Mouse (Mus musculus) right cerebral cortex, postnatal 36 days (tissue): Measurements from ENCODE around the gene Meaf6.

Experiments used
- DNase-seq, 2 experiments: peaks; one replicate each; pipeline ENCODE4 v3.0.0; 2022; ENCODE audit warnings: low spot score in 2 of 2, mixed read lengths in 1 of 2

The Meaf6 gene

DNA sequence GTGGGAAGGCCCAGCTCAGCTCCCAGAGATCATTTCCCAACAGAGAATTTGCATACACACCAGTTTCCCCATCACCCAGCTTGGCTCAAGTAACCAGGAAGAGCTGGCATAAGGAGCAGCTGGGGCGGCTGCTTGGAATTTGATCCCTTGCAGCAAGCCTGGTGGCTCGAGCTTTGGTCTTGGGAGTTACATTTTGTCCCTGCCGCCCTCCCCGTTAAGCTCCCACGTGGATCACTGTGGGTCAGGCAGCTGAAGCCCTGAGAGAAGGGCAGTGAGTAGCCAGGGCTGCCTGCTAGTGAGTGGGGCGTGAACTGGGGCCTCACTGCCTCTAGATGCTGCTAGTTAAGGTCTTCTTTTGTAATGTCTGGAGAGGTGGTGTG lies 30.8 kb downstream of the Meaf6 start:
- DNase-seq: no peak

DNA sequence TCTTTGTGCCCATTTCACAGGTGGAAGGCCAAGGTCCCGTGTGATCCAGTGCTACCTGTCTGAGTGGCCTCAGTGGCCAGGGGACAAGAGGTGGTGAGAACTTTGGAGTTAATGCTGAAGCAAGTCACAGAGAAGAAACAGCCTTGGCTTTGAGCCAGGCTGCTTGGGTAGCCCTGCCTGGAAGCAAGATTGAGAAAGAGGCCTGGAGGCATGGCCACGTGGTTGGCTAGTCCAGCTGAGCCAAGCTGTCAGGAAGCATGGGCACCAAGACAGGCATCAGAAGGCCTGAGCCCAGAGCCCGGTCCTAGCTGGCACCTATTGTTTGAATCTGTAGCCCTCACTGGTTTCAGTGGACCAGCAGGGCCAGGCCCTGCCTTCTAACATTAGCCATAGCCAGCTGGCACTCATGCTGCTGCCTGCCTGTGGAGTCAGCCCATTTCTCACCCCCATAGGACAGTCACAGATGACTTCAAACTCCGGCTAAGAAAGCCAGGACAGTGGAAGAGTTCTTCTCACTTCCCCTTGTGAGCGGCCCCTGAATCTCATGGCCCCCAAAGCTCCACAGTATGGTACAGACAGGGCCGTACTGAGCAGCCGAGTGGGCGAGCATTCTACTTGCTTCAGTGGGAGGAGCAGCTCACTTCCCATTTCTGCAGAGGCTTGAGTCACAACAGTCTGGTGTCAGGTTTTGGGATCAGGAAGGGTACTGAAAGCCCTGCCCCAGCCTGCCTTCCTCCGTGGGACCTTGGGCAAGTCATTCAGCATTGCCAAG lies 31.3 kb downstream of the Meaf6 start:
- DNase-seq: peak; percentile 55 to 69

DNA sequence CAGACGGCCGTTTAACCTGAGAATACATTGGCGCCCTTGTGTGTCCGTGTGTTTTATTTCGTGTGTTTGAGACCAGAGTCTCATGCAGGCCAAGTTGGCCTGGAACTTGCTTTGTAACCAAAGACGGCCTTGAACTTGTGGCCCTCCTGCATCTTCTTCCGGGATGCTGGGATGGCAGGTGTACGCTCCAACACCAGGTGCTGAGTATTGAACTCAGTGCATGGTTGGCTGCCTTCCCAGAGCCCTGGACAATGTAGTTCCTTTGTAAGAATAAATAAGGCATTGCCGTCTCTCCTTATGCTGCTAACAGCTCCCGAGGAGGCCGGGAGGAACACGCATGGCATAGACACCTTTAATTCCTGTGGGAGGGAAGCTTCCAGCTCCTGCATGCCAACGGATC lies 32.0 kb downstream of the Meaf6 start:
- DNase-seq: no peak

DNA sequence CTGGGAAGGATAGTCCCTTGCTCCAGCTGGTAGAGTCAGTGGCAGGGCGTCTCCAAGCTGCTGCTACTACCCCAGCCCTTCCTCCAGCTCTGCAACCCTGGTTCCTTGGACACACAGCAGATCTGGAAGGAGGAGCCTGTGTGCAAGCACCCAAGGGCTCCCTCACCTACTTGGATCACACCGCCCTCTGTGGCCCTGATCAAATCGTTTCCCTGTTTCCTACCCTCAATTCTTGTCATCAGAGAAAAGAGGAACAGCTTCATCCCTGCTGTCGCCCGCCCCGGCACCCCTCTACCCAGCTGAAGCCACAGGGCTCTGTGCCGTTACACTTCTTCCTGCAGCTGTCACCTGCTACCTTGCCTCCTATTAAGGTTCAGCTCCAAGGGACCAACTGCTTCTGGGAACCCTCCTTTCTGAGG lies 33.0 kb downstream of the Meaf6 start:
- DNase-seq: no peak

DNA sequence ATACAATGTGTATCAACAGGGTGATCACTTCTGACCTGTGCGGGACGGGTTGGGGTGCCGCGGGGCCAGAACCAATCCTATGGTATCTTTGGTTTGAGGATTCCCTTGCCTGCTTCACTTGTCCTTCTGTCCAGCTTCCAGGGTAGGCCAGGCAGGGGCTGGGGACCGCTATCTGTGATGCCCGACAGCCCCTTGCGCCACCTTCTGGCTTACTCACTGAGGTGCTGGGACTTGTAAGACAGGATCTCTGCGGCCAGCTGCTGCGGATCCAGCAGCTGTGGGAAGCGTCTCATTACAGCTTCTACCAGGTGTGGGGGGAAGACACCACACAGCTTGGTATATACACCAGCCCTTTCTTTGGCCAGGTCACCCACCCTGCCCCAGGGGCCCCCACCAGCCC lies 34.1 kb downstream of the Meaf6 start:
- DNase-seq: no peak

DNA sequence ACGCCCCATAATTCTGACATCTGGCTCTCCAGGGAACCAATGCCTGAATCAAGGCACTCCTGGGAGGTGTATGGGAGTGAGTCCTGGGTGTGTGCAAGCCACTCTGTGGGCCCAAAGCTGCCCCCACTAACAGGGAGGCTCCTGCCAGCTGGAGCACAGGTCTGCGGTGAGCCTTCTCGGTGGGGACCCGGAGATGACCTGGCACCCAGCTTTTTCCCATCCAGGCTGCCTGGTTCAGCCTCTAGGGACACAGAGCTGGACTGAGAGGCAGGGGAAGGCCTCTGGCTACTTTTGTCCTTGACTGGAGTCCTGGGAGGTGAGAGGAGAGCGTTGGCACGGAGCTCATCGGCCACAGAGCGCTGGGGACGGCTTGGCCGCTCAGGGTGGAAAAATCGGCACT lies 34.8 kb downstream of the Meaf6 start:
- DNase-seq: no peak

DNA sequence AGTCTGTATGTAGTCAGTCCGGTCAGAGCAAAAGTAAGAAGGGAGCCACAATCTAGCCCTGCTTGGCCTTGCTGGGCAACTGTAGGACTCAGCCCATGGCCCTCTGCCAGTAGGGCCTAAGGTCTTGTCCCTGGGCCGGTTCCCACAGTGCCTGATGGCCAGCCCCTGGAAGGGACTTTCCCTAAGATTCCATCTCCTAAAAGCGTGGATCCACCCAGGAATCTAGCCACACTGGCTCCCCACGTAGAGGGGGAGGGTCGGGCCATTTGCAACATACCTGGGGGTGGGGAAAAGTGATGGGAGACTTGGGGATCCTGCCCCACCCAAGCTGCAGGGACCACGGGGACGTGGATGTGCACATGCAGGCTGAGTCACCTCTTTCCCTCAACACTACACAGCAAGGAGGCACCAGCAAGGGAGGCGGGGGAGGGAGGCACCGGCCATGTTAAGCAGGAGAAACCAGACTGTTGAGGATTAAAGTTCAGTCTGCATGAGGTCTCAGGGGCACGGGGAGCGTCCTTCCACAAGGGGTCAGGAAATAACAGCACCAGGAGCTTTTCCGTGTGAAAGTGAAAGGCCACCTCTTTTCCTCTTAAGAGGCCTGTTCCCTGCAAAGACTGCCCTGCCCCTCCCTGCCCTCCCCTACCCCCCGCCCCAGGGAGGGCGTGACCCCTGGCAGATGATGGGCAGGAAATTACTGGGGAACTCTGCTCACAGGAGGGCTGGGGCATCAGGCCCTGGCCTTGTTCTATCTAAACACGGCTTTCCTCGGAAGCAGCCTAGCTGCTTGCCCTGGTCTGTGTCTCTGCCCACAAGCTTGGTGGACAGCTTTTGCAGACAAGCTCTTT lies 37.7 kb downstream of the Meaf6 start:
- DNase-seq: no peak

DNA sequence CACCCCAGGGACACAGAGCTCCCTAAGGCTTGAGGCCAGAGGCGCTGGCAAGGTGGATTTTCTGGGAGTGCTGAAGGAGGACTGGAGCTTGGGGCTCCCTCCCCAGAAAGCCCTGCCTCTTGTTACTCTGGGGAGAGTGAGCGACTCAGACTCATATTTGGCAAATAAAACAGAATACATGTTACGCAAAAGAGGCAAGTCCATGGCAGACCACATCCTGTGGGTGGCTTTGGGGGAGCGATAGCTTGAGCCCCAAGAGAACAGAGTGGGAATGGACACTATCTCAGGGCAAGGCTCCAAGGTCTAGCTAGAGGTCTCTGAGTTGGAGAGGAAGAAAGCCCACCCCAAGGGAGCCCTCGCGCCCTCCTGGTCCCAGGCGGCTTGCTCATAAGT lies 38.3 kb downstream of the Meaf6 start:
- no peak for DNase-seq

DNA sequence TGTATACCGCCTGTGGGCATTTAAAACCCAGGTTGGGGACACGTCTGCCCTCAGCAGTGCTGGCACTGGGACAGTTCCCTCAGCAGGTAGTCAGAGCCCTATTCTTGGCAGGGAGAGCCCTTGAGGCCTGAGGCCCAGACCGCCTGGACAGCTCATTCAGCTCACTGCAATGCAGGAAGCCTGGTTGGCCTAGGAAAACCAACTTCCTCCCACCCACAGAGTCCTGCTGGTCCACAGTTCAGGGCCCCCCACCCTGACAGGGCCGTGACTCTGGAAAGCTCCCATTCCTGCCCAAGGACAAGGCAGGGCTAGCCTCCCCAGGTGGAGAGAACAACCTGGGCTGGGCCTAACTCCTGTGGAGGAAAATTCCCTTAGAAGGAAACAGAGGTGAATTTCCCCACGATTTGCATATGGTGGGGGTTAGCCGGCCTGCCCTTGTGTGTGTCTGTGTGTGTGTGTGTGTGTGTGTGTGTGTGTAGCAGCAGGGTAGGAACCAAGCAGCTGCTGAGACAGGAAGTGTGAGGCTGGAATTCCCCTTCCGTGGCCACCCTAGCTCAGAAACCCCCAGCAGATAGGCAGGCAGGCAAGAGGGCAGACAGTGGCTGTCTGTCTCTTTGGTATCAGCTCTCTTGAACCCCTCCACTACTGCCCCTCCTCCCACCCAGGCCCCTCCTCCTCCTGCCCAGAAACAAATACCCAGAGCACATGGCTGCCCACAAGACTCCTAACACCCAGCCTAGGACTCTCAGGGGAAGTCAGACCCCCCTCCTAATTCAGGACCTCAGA lies 39.7 kb downstream of the Meaf6 start:
- no peak for DNase-seq

DNA sequence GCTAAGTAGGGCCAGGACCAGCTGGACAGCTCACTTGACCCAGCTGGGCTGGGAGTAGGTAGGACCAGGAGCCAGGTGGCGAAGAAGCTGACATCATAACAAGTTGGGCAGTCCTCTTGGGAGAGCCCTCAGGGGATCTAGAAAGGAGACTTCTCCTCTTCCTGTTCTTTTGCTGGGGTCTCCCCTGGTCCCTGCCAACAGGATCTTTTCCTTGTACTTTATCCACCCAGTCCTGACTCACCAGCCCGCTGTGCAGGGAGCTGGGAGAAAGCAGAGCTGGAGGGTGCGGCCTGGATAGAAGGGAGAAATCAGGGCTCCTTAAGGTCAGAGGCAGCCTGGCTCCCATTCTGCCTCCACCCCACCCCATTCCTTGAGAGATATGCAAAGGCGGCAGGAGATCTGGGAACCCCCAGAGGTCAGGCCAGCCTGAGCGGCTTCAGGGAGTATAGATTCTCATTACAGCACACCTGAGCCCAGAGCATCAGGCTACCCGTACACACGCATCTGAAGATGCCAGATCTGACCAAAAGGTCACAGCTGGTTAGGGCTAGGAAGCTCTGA lies 40.5 kb downstream of the Meaf6 start:
- DNase-seq: no peak

DNA sequence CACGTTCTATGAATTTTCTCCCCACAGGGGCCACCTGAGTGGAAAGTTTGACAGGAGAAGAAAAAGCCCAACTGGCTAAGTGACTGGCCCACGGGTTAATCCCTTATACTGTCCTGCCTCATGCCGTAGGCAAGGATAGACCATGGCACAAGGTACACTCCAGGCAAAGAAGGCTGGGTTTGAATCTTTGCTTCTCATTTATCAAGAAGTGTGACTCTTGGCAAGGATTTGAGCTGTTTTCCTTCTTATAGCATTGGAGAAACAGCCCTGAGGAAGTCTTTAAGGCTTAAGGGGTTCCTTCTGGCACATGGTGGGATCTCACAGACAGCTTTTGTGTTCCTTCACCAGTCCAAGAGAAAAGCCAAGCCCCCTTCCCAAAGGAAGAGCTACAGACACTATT lies 41.3 kb downstream of the Meaf6 start:
- DNase-seq: no peak

DNA sequence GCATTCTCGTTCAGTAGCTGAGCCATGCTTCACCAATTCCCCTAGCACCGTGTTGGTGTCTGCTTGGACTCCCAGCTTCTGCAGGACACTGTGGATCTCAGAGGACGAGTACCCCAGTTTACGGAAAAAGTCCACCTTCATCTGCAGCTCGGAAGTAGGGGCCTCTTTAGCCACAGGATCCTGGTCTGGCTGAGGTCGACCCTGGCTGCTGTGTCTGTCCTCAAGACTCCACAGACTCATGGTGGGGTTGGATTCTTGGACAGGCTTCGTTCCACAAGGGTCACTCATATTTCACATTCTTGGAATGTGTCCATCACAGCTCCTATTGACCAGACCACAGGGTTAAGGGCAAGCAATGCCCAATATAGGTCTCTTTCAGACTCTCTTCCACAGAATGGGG lies 41.8 kb downstream of the Meaf6 start:
- DNase-seq: no peak

DNA sequence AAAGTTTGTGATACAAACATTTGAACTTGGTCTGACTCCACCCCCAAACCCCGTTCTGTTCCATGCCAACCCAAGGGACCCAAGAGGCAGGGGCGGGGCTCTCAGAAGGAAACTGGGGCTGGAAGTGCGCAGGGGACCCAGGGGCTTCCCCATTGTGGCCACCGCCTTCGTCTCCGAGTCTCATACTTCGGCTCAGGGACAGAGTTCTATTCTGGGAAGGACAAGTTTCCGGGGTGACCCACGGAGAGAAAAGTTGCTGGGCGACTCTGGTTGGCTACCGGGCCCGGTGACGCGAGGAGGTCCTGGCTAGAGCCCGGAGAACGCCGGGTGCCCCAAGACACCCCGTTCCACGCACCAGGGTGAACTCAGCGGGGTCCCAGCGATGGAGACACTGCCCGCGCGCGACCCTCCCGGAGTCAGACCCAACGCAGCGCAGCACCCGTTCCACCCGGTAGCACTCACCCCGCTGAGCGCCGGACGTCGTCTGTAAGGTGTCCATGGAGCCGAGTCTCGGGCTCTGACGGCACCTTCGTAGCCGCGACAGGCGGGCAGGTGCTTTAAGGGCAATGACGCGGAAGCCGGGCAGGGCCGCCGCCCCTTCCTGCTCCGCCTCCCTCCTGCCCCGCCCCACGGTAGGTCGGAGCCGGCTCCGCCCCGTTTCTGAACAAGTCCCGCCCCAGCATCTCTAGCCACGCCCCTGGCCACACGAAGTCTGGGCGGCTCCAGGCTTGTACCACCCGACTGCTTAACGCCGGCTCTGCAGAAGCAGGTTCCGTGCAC lies 42.6 kb downstream of the Meaf6 start, which contains the start of gene Zc3h12a:
Zc3h12a (minus strand) TSS at position 536 of the 780 bp plus-strand sequence.
- no peak for DNase-seq

DNA sequence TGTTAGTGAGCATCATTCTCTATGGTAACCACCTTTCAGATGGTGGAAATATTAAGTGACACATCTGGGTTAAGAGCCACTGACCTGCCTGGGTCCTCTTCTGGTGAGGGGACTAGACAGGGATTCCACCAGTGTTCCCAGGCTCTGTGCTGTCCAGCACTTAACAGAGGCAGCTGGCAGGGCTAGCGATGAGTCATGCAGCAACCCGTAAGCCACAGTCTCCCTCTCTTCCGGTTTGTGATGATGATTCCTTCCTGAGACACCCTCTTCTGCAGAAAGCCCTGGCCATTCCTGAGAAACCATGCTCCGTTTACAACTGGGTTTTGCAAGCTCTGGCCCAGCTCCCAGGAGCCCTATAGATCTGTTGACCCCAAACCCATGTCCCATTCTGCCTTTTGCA lies 46.6 kb downstream of the Meaf6 start:
- no peak for DNase-seq

DNA sequence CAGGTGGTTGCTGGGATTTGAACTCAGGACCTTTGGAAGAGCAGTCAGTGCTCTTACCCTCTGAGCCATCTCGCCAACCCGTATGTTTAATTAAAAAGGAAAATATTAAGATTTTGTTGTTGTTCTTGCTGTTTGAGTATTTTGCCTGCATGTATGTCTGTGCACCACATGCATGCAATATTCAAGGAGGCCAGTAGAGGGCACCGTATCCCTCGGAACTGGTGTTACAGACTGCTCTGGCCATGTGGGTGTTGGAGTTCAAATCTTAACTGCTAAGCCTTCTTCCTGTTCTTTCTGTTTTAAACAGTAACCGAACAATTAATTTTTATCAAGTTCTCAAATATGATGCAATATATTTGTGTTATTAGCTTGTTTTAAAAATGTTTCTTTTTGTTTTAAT lies 47.5 kb downstream of the Meaf6 start:
- no peak for DNase-seq

DNA sequence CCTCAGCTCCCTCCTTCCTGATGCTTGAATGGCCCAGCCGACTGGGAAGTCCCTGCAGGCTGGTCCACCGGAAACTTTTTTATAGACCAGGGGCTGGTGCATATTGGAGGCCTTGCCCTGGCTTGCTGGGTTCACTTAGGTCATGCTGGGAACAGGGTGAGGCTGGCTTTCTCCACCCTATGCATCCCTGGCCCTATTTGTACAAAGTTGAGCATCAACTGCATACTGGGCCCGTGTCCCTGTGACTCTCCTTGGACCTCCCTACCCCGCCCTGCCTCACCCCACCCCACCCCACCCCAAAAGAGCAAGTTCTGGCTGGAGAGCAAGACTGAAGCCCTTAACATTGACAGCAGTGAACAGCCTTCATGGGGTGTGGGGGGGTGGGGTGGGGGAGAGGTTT lies 49.3 kb downstream of the Meaf6 start:
- DNase-seq: no peak

DNA sequence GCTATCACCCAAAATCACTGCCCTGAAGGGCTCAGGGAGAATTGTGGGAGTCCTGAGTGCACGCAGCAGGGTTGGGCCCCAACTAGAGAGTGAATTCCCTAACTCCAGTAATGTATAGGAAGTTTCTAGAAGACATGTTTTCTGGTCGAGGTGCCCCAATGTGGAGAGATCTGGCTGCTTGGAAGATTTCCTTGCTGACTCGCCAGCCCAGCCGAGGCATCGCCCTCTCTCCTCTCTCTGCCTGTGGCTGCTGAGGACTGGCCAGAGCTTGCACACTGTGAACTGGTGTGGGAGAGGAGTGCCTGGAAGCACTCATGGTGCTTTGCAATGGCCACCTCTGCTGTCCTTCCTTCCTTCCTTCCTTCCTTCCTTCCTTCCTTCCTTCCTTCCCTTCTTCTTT lies 49.7 kb downstream of the Meaf6 start:
- no peak for DNase-seq

DNA sequence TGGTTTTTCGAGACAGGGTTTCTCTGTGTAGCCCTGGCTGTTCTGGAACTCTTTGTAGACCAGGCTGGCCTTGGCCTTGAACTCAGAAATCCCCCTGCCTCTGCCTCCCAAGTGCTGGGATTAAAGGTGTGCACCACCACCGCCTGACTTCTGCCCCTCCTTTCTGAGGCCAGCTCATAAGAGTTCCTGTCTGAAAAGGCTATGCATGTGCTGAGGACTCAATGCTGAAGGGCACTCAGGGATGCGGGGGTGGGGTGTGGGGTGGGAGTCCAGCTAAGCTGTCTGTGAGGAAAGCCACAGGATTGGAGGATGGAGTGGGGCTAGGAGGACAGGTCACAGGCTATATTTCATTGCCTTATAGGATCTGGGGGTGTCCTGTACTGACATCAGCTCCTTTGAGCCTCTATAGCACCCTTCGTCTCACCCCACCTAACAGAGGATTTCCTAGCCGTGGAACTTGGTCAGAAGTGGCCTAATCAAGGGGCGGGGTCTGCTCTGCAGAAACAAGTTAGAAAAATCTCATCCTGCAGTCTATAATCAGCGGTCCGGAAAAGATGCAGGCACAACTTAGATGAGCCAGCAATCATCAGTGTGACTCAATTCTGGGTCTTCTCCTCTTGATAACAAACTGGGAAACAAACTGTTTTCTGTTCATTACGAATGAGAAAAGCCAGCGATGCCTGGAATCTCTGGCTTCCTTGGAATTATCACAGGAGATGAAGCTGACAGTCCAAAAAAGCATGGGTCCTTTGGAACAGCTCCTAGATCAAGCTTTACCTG lies 50.3 kb downstream of the Meaf6 start:
- no peak for DNase-seq

DNA sequence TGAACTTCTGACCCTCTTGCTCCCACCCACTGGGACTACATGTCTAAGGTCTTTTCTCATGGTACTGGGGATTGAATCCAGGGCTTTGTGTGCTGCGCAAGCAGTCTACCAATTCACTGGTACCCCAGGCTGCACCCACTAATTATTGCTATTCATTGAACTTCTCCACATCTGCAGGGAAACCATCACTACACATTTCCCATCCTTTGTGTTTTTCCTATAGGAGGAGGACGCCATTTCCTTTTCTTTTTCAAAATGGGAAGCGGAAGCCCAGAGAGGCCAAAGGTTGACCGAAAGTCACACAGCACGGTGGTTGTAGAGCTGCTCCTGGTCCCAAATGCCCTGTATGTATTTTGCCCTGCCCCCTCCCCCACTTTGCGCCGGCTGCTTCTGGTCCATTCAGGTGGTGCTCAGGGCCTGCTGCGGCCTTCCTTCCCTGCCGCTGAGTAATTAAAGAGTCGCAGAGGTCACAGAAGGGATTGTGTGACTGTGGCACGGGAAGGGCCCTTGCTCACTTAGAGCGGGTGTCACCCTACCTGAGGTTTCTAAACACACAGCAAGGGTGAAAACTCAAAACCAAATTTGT lies 51.5 kb downstream of the Meaf6 start:
- no peak for DNase-seq

DNA sequence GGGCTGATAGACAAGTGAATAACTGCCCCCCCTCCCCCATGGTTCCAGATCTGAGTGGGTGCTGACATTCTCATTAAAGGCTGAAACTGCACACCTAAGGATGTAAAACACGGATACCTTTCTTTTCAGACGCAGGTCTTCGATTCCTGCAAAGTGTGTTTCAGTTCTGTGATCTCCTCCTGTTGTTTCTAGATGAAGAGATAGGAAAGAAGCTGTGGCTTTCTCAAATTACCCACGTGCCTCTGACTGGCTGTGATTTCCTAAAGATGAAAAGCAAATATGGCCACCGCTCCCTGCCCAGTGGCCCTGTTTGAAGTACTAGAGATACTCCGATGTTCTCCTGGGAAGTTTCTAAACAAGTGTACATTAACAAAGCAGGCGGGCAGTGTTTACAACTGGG lies 53.4 kb downstream of the Meaf6 start:
- no peak for DNase-seq
